Mouse (Mus musculus) left cerebral cortex, postnatal 14 days (tissue): ENCODE measurements around the gene Htr2a. TPM values are rescaled to one million over a fixed set of nuclear protein-coding genes. Genes with fewer than 3 reads are reported as not detected.

Experiments used
- DNase-seq, 2 experiments: peaks; one replicate each; pipeline ENCODE4 v3.0.0; 2021 to 2022; ENCODE audit warnings: low spot score in 2 of 2, mixed read lengths in 1 of 2
- intact Hi-C: fragments of 180-260 bp; cut with DNase I; formaldehyde crosslinking; loops from one replicate; pipeline ENCODE4 v1.15.1; 2025
- long read RNA-seq, 2 experiments: library from polyadenylated mRNA; stranded (forward); transcript quantifications; one replicate each; pipeline ENCODE4 v2.0.0; 2021
- total RNA-seq, 2 experiments: library from RNA; stranded (reverse); gene quantifications; 2 replicates each; pipeline ENCODE4 v1.2.3; 2021

Htr2a gene
- 10 to 100 TPM; 18.2 to 26.5 TPM for total RNA-seq
- long read RNA-seq, experiment 1, full-length matches to known transcripts: 10 of 11 reads
- long read RNA-seq, experiment 1, partial matches to known transcripts: 0 of 11 reads
- long read RNA-seq, experiment 1, other reads (novel, unspliced or antisense): 1 of 11 reads
- long read RNA-seq, experiment 2, full-length matches to known transcripts: 9 of 11 reads
- long read RNA-seq, experiment 2, partial matches to known transcripts: 2 of 11 reads
- long read RNA-seq, experiment 2, other reads (novel, unspliced or antisense): 0 of 11 reads

- intact Hi-C loops: loop anchor here (5.0 kb wide), 2 partner anchors 474 to 864 kb away; no protein-coding TSS in a partner anchor
- DNase-seq: peak; percentile 30 to 41
These were observed at the start of gene Htr2a for GRCm38 (mm10) chr14:74640819-74641381. Htr2a (plus strand) TSS chr14:74640840.

DNA sequence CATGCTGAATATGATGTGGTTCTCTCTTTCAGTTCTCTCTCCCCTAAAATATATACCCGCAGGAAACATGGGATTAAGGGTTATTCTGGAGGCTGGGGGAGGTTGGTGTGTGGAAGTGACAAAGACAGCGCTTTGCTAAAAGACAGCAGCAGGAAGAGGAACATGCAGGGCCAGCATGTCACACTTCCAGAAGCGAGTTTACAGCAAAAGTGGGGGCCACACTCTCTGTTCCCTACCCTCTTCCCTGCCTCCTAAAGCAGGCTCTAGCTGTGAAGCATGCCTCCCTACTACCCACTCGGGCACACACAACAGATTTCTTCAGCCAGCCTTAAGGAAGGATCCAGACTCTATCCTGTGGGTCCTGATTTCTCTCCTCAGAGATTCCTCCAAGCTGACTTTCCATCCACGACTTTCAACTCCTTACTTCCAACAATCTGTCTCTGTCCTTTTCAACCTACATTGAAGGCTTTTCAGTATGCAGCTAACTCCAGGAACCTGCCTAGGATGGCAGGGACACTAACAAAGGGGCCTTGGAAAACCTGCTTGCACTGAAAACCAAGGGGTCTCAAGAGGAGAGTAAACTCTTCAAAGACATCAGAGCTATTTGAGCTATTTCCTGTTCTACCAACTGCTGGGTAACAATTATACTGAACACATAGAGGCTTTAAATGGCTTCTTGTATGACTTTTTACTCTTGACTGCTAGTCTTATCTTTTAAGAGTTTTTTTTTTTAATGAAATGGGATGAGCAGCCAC is 39.1 kb upstream of the Htr2a start:
- DNase-seq: peak in 1 of 2 experiments; percentile 2

DNA sequence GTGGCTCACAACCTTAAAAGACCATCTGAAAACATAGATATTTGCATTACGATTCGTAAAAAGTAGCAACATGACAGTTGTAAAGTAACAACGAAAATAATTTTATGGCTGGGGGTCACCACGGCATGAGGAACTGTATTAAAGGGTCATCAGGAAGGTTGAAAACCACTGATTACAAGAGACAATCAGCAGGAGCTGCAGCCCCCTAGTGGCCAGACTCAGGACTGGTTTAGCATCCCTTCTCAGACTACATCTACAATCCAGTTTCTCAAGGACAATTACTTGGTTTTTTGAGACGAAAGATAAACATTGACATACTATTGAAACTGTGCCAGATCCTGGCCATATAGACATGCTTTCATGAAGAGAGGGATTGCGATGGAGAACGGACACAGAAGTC is 38.1 kb upstream of the Htr2a start:
- intact Hi-C loops: loop anchor here (10.0 kb wide), 1 partner anchor 178 kb away; no protein-coding TSS in a partner anchor
- DNase-seq: peak; percentile 42 to 59

More for the DNA sequence above, 39.1 kb upstream of the Htr2a start:
- intact Hi-C loops: loop anchor here (10.0 kb wide), 1 partner anchor 177 kb away; no protein-coding TSS in a partner anchor

- intact Hi-C loops: loop anchor here (10.0 kb wide), 1 partner anchor 178 kb away; no protein-coding TSS in a partner anchor
- no peak for DNase-seq
These were observed 37.4 kb upstream of the Htr2a start for GRCm38 (mm10) chr14:74603131-74603766.

- intact Hi-C loops: no loop called here
- DNase-seq: no peak
These were observed 29.3 kb upstream of the Htr2a start for GRCm38 (mm10) chr14:74611326-74611725.

- intact Hi-C loops: no loop called here
- DNase-seq: no peak
These were observed 21.8 kb upstream of the Htr2a start for GRCm38 (mm10) chr14:74618858-74619257.

GRCm38 (mm10) chr14:74638071-74638470 is 2.6 kb upstream of the Htr2a start:
- intact Hi-C loops: no loop called here
- no peak for DNase-seq

DNA sequence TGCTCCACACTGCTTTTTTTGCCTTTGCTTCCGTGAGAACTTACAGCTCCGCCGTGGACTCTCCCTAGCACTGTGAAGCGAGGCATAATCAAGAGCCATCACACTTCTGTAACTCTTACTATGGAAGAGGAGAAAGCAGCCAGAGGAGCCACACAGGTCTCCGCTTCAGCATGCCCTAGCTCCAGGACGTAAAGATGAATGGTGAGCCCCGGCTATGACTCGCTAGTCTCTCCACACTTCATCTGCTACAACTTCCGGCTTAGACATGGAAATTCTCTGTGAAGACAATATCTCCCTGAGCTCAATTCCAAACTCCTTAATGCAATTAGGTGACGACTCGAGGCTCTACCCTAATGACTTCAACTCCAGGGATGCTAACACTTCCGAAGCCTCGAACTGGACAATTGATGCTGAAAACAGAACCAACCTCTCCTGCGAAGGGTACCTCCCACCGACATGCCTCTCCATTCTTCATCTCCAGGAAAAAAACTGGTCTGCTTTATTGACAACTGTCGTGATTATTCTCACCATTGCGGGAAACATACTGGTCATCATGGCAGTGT is 1.1 kb downstream of the Htr2a start:
- no peak for DNase-seq
- intact Hi-C loops: loop anchor here (2.0 to 5.0 kb wide), 3 partner anchors 474 to 941 kb away; no protein-coding TSS in a partner anchor

GRCm38 (mm10) chr14:74643296-74643695 is 2.7 kb downstream of the Htr2a start:
- intact Hi-C loops: loop anchor here (2.0 to 5.0 kb wide), 3 partner anchors 476 to 942 kb away; no protein-coding TSS in a partner anchor
- peak; percentile 82 to 93 for DNase-seq

DNA sequence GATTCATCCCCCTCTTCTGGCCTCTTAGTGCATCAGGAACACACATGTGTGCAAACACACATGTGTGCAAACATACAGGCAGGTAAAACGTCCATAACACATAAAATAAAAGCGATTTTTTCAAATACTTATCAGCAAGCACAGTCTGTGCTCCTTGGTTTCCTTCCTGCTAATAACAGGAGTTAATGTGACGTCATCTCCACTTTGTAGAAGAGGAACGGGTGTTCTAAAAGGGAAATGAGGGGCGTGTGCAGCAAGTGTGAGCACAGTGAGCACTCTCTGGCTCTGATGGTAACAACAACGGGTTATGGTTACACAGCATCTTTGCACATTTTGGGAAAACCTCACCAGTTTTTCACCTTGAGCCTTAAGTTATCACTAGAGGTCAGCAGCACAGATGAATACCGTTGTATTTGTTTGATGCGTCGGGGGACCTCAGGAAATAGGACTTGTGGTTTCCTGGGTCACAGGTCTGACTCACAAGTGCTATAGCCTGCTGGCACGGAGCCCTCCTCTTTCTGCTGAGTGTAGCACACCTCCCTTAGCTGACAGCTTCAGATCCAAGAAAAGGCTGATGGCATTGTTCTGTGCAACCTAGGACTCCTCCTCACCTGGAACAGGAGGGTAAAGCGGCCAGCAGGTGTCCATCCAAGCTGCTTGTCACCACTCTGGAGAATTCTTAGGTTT is 5.6 kb downstream of the Htr2a start:
- DNase-seq: no peak
- intact Hi-C loops: no loop called here

DNA sequence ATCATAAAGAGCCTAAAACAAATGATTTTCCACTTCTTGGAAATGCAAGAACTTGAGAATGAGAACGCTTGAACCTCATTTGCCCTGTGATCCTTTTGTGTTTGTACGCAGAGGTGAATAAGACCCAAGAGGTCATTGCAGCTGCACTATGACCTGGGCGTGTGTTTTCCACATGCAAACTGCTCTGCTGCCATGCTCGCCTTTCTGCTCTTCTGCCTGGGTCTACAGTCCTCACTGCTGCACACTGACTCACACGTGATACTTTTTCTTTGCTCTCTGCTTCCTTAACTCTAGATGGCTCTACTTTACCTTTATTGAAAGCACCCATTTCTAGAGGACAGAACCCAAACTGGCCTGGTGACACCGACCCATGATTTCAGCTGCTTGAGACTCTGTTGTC is 9.4 kb downstream of the Htr2a start:
- intact Hi-C loops: no loop called here
- DNase-seq: no peak

- DNase-seq: no peak
- intact Hi-C loops: no loop called here
These were observed 11.0 kb downstream of the Htr2a start for GRCm38 (mm10) chr14:74651678-74652077.

DNA sequence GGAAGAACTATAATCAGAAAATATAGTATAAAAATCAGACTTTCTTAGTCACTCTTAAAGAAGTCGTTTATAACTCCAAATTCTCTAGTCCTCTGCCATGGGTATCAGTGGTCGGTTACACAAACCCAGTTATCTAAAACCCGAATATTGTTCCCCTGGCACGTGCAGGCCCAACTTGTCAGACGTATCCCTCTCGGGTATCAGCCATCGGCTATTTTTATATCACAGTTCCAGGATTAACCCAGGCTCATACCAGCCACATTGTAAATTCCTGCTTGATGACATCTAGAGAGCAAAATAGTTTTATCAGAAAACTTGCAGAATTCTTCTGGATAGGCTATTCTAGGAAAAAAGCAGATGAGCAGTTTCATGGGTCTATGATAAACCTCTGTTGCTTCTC is 16.6 kb downstream of the Htr2a start:
- intact Hi-C loops: no loop called here
- no peak for DNase-seq

- peak; percentile 54 to 71 for DNase-seq
These were observed 18.8 kb downstream of the Htr2a start for GRCm38 (mm10) chr14:74659411-74659841.

DNA sequence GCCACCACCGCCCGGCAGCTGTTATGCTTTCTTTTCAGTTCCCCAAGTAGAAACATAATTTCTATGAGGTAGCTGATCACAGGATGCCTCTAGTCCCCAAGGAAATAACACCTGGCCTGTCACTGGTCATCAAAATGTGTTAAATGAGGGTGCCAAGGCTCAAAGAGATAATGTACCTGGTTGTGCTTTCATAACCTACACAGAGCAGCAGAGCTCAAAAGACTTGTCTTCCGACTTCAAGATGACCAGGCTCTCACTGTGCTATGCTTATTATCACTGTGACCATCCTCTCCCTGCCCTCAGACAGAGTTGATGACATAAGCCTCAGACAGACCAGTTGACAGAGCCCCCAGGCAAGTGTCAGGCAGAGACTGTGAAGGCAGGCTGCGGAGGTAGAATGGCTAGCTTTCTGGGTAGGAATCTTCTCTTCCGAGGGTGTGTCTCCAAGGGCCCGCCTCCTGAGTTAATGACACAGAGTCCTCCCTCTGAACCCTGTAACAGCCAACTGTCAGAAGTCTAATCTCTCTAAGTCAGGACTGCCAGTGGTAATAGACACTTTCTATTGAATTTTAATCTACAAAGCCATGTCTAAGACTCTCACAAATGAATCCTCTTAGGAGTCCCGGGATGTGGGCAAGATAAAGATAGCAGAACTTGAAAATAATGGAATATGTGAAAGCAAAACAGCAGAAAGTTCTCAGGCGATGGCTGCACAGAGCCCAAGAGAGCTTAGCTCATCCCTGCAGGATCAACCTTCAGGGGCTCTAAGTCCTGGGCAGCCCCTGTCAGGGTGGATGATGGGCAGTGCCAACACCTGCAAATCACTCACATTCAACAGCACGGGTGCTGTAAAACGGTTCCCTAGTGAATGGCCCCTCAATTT is 31.7 kb downstream of the Htr2a start:
- intact Hi-C loops: no loop called here
- no peak for DNase-seq

More at GRCm38 (mm10) chr14:74659411-74659841, 18.8 kb downstream of the Htr2a start:
- intact Hi-C loops: no loop called here

GRCm38 (mm10) chr14:74673020-74673350 is 32.3 kb downstream of the Htr2a start:
- DNase-seq: no peak
- intact Hi-C loops: no loop called here

DNA sequence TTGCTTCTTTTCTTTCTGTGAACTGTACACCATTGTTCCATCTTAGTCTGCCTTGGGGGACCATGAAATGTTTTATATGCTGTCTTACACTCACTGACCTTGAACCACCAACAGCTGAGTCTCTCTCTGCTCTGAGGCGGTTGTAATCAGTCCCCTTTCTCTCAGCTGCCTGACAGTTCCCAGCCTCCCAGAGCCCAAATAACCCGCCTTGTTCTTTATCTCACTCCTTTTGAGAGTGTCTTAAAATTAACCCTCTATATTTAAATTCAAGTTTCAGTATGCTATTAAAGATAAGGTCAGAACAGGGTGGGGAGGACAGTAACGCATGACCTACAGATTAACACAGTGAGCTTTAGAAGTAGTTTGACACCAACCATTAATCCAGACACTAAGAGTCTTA is 32.9 kb downstream of the Htr2a start:
- intact Hi-C loops: no loop called here
- no peak for DNase-seq

DNA sequence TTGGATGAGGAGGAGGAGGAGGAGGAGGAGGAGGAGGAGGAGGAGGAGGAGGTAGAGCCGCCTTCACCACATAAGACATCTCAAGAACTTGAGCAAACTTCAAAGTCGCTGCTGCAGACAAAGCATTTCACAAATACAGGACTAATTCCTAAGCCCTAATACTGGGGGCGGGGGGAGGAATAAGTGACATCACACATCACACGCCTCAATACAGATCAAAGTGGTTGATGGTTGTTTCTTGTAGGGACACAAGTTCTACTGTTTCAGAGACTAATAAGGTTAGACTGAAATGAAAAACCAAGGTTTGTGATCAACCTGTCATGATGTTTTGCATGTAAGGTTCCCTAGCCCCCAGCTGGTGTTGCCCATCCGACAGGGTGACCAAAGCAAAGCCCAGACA is 39.2 kb downstream of the Htr2a start:
- intact Hi-C loops: no loop called here
- DNase-seq: no peak
